Mouse (Mus musculus) midbrain, embryonic 16.5 days (tissue): ENCODE data around the gene Atp13a3. TPM values are rescaled to one million over a fixed set of nuclear protein-coding genes. Genes with fewer than 3 reads are reported as not detected.

Experiments used
- ATAC-seq: fragments of 200-750 bp; cut with Nextera tagmentation; 2 replicates; pipeline ENCODE4 v1.8.0; 2017; ENCODE audit warnings: moderate TSS enrichment
- H3K27ac ChIP-seq: fragments of 300-500 bp; sonication (generic); 2 replicates; pipeline ENCODE4 v1.5.1; 2014; ENCODE audit warnings: mild to moderate bottlenecking, low read length, mixed read lengths
- H3K27me3 ChIP-seq: fragments of 300-500 bp; sonication (generic); 2 replicates; pipeline ENCODE4 v1.6.1; 2014; ENCODE audit warnings: low read depth, low read length, mixed read lengths; ENCODE audit not compliant: control insufficient read depth, insufficient read depth
- H3K36me3 ChIP-seq: fragments of 300-500 bp; sonication (generic); 2 replicates; pipeline ENCODE4 v1.6.1; 2014; ENCODE audit warnings: mild to moderate bottlenecking, low read length, moderate library complexity, mixed read lengths; ENCODE audit not compliant: control insufficient read depth, insufficient read depth
- H3K4me1 ChIP-seq: fragments of 300-500 bp; sonication (generic); 2 replicates; pipeline ENCODE4 v1.6.1; 2014; ENCODE audit warnings: mild to moderate bottlenecking, low read length, mixed read lengths; ENCODE audit not compliant: control insufficient read depth, insufficient read depth
- H3K4me2 ChIP-seq: fragments of 300-500 bp; sonication (generic); 2 replicates; pipeline ENCODE4 v1.6.1; 2014; ENCODE audit warnings: mild to moderate bottlenecking, low read length, mixed read lengths
- H3K4me3 ChIP-seq: fragments of 300-500 bp; sonication (generic); 2 replicates; pipeline ENCODE4 v1.5.1; 2014; ENCODE audit warnings: low read depth, mild to moderate bottlenecking, low read length, moderate library complexity, mixed read lengths
- H3K9ac ChIP-seq: fragments of 300-500 bp; sonication (generic); 2 replicates; pipeline ENCODE4 v1.6.1; 2014; ENCODE audit warnings: low read depth, low read length, mixed read lengths
- H3K9me3 ChIP-seq: fragments of 300-500 bp; sonication (generic); replicated peaks from 2 replicates; pipeline ENCODE4 v1.6.1; 2014; ENCODE audit warnings: mild to moderate bottlenecking, low read length, mixed read lengths; ENCODE audit not compliant: control insufficient read depth, poor library complexity, severe bottlenecking
- WGBS: fragments of 180-500 bp; shearing (Covaris S2); extraction: QIAGEN DNeasy Blood & Tissue Kit; methylation state at CpG from one replicate; pipeline ENCODE4 v1.1.7; 2014; 5-methylcytosine and 5-hydroxymethylcytosine counted together
- polyA plus RNA-seq: library from polyadenylated mRNA; unstranded; fragments of >200 nt; fragmentation: Nextera tagmentation; extraction: Ambion mirVana; gene quantifications from 2 replicates; pipeline ENCODE4 v1.2.1, GENCODE M21; 2015

The Atp13a3 gene
- polyA plus RNA-seq, 1 experiment from 2014 or later = 7.5 TPM

GRCm38 (mm10) chr16:30427003-30427402 lies 21.2 kb upstream of the Atp13a3 start:
- Histone ChIP-seq H3K27ac (no peak overlapping the region), H3K4me3 (no peak overlapping the region), H3K4me1 (no peaks in the 10 kb centered on the region), H3K4me2 (no peak overlapping the region), H3K9ac (no peak overlapping the region), H3K36me3 (no peaks in the 10 kb centered on the region), H3K27me3 (no peaks in the 10 kb centered on the region), H3K9me3 (no peaks in the 10 kb centered on the region)
- ATAC-seq = no peak
- WGBS = 78% methylated on average over 5 of the region's 5 CpGs

GRCm38 (mm10) chr16:30425980-30426379 lies 20.2 kb upstream of the Atp13a3 start:
- Histone ChIP-seq H3K9ac (no peak overlapping the region), H3K9me3 (no peaks in the 10 kb centered on the region), H3K4me3 (no peak overlapping the region), H3K4me2 (no peak overlapping the region), H3K4me1 (no peaks in the 10 kb centered on the region), H3K36me3 (no peaks in the 10 kb centered on the region), H3K27ac (no peak overlapping the region), H3K27me3 (no peaks in the 10 kb centered on the region)
- WGBS = 86% methylated on average over 1 of the region's 1 CpGs
- no peak for ATAC-seq

GRCm38 (mm10) chr16:30424053-30424452 lies 18.3 kb upstream of the Atp13a3 start:
- no peak overlapping the region for H3K4me2 ChIP-seq
- H3K9me3 ChIP-seq = no peaks in the 10 kb centered on the region
- no peaks in the 10 kb centered on the region for H3K36me3 ChIP-seq
- H3K4me1 ChIP-seq = no peaks in the 10 kb centered on the region
- H3K27me3 ChIP-seq = no peaks in the 10 kb centered on the region
- H3K27ac ChIP-seq = no peak overlapping the region
- H3K4me3 ChIP-seq = no peak overlapping the region
- no peak for ATAC-seq
- WGBS = 89% methylated on average over 5 of the region's 5 CpGs
- H3K9ac ChIP-seq = no peak overlapping the region

- no peaks in the 10 kb centered on the region for H3K36me3 ChIP-seq
- no peaks in the 10 kb centered on the region for H3K27me3 ChIP-seq
- no peaks in the 10 kb centered on the region for H3K9me3 ChIP-seq
- H3K4me1 ChIP-seq = no peaks in the 10 kb centered on the region
- H3K9ac ChIP-seq = no peak overlapping the region
- 88% methylated on average over 2 of the region's 2 CpGs for WGBS
- no peak overlapping the region for H3K4me3 ChIP-seq
- no peak overlapping the region for H3K27ac ChIP-seq
- ATAC-seq = no peak
- no peak overlapping the region for H3K4me2 ChIP-seq
Measured at GRCm38 (mm10) chr16:30416707-30417106, 10.9 kb upstream of the Atp13a3 start.

GRCm38 (mm10) chr16:30416284-30416683 lies 10.5 kb upstream of the Atp13a3 start:
- H3K27ac ChIP-seq = no peak overlapping the region
- H3K4me1 ChIP-seq = no peaks in the 10 kb centered on the region
- H3K27me3 ChIP-seq = no peaks in the 10 kb centered on the region
- no peaks in the 10 kb centered on the region for H3K36me3 ChIP-seq
- no peak overlapping the region for H3K9ac ChIP-seq
- no peaks in the 10 kb centered on the region for H3K9me3 ChIP-seq
- H3K4me2 ChIP-seq = no peak overlapping the region
- H3K4me3 ChIP-seq = no peak overlapping the region
- 78% methylated on average over 5 of the region's 5 CpGs for WGBS
- no peak for ATAC-seq

GRCm38 (mm10) chr16:30412680-30413079 lies 6.9 kb upstream of the Atp13a3 start:
- H3K4me1 ChIP-seq = no peaks in the 10 kb centered on the region
- no peak overlapping the region for H3K4me2 ChIP-seq
- no peaks in the 10 kb centered on the region for H3K27me3 ChIP-seq
- WGBS = 75% methylated on average over 3 of the region's 3 CpGs
- H3K9ac ChIP-seq = no peak overlapping the region
- H3K9me3 ChIP-seq = no peaks in the 10 kb centered on the region
- H3K4me3 ChIP-seq = no peak overlapping the region
- no peaks in the 10 kb centered on the region for H3K36me3 ChIP-seq
- H3K27ac ChIP-seq = no peak overlapping the region
- ATAC-seq = no peak

GRCm38 (mm10) chr16:30410914-30411313 lies 5.1 kb upstream of the Atp13a3 start:
- Histone ChIP-seq H3K4me2 (no peak overlapping the region), H3K27me3 (no peaks in the 10 kb centered on the region), H3K9ac (no peak overlapping the region), H3K27ac (no peak overlapping the region), H3K4me3 (no peak overlapping the region), H3K4me1 (no peaks in the 10 kb centered on the region), H3K9me3 (no peaks in the 10 kb centered on the region), H3K36me3 (no peaks in the 10 kb centered on the region)
- no peak for ATAC-seq
- 94% methylated on average over 4 of the region's 4 CpGs for WGBS

- no peaks in the 10 kb centered on the region for H3K36me3 ChIP-seq
- no peak for ATAC-seq
- H3K4me3 ChIP-seq = no peak overlapping the region
- H3K27me3 ChIP-seq = no peaks in the 10 kb centered on the region
- no peak overlapping the region for H3K9ac ChIP-seq
- 80% methylated on average over 2 of the region's 2 CpGs for WGBS
- no peak overlapping the region for H3K4me2 ChIP-seq
- no peaks in the 10 kb centered on the region for H3K4me1 ChIP-seq
- no peaks in the 10 kb centered on the region for H3K9me3 ChIP-seq
- no peak overlapping the region for H3K27ac ChIP-seq
Measured at GRCm38 (mm10) chr16:30407513-30407912, 1.7 kb upstream of the Atp13a3 start.

GRCm38 (mm10) chr16:30403528-30403927 lies 2.2 kb downstream of the Atp13a3 start:
- no peaks in the 10 kb centered on the region for H3K36me3 ChIP-seq
- ATAC-seq = no peak
- H3K27me3 ChIP-seq = no peaks in the 10 kb centered on the region
- H3K4me1 ChIP-seq = no peaks in the 10 kb centered on the region
- H3K4me2 ChIP-seq = no peak overlapping the region
- WGBS = 83% methylated on average over 3 of the region's 3 CpGs
- H3K27ac ChIP-seq = no peak overlapping the region
- no peak overlapping the region for H3K4me3 ChIP-seq
- H3K9me3 ChIP-seq = no peaks in the 10 kb centered on the region
- H3K9ac ChIP-seq = no peak overlapping the region
